Mouse (Mus musculus) cerebellum, adult 2 months (tissue): ENCODE measurements around the gene Kmt2d.

ENCODE experiments used
- CTCF ChIP-seq: fragments of 200-500 bp; IDR thresholded peaks from 2 replicates; pipeline ENCODE4 v1.5.1; 2011; ENCODE audit warnings: low read depth, mild to moderate bottlenecking, control low read depth, low read length, moderate library complexity, borderline replicate concordance; ENCODE audit not compliant: insufficient read depth
- POLR2A ChIP-seq: fragments of 200-500 bp; IDR thresholded peaks from 2 replicates; pipeline ENCODE4 v1.6.1; 2011; ENCODE audit warnings: low read length, control low read depth, borderline replicate concordance; ENCODE audit not compliant: insufficient read depth

DNA sequence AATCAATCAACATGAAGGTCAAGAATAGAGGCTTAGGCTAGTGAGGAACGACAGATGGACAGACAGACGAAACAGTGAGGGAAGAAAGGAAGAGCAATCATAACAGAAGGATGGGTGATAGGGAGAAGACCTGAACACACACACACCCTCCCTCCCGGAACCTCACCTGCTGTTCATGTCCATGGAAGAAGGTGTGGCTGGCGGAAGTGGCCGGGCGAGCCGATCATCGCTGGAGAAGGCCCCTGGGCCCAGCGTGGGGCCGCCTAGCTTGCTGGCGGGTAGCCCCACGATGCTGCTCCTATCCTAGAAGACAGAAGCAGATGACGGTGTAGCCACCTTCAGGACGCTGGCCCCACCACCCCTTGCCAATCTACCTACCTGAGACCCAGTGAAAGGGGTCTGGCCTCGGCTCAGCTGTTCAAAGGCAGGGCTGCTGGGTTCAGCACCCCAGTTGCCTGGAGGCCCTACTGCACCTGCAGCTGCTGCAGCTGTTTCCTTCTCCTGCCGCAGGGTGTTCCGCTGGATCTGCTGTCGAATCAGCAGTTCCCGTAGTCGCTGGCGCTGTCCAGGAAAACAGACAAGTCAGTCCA is 19.7 kb downstream of the Kmt2d start:
- TF ChIP-seq CTCF: no peak
- TF ChIP-seq POLR2A: no peak
